Mouse (Mus musculus) spleen, adult 2 months (tissue): ENCODE results near the gene Fanci. TPM values are rescaled to one million over a fixed set of nuclear protein-coding genes. Genes with fewer than 3 reads are reported as not detected.

Source experiments
- DNase-seq, 2 experiments: peaks; one replicate each; pipeline versions ENCODE4 v3.0.0 to v3.0.0-alpha.2; 2012 to 2021; ENCODE audit warnings: low spot score in 2 of 2, low read depth in 1 of 2
- H3K27ac ChIP-seq: fragments of 200-500 bp; 2 replicates; pipeline ENCODE4 v1.5.1; 2012; ENCODE audit warnings: low read length, inconsistent platforms; ENCODE audit not compliant: insufficient read depth
- H3K27me3 ChIP-seq: fragments of 200-500 bp; 2 replicates; pipeline ENCODE4 v1.6.1; 2012; ENCODE audit warnings: mild to moderate bottlenecking, moderate library complexity, low read length, inconsistent platforms; ENCODE audit not compliant: control insufficient read depth, insufficient read depth
- H3K36me3 ChIP-seq: fragments of 200-500 bp; 2 replicates; pipeline ENCODE4 v1.6.1; 2012; ENCODE audit warnings: mild to moderate bottlenecking, low read length, inconsistent platforms; ENCODE audit not compliant: control insufficient read depth, insufficient read depth
- H3K4me1 ChIP-seq: fragments of 200-500 bp; 2 replicates; pipeline ENCODE4 v1.6.1; 2011; ENCODE audit warnings: inconsistent platforms; ENCODE audit not compliant: control insufficient read depth, insufficient read depth, insufficient read length
- H3K4me3 ChIP-seq: fragments of 200-500 bp; 2 replicates; pipeline ENCODE4 v1.5.1; 2011; ENCODE audit warnings: mild to moderate bottlenecking, inconsistent platforms; ENCODE audit not compliant: insufficient read depth, insufficient read length; ENCODE audit errors: extremely low read depth
- CTCF ChIP-seq: fragments of 200-500 bp; IDR thresholded peaks from 2 replicates; pipeline ENCODE4 v1.5.1; 2011; ENCODE audit warnings: mild to moderate bottlenecking, inconsistent platforms; ENCODE audit not compliant: insufficient read depth, insufficient read length, insufficient replicate concordance; ENCODE audit errors: extremely low read depth
- POLR2A ChIP-seq: fragments of 200-500 bp; IDR thresholded peaks from 2 replicates; pipeline ENCODE4 v1.6.1; 2011; ENCODE audit warnings: low read depth, low read length, inconsistent platforms
- WGBS: fragments of 180-500 bp; shearing (Covaris S2); methylation state at CpG from one replicate; pipeline ENCODE4 v1.1.7; 2018; 5-methylcytosine and 5-hydroxymethylcytosine counted together
- polyA plus RNA-seq: library from polyadenylated mRNA; depleted of rRNA; stranded (reverse); fragments of >200 nt; gene quantifications from 2 replicates; pipeline ENCODE4 v1.2.3, GENCODE M21; 2012

Fanci gene
- polyA plus RNA-seq, 1 experiment, result 0.99 TPM

DNA sequence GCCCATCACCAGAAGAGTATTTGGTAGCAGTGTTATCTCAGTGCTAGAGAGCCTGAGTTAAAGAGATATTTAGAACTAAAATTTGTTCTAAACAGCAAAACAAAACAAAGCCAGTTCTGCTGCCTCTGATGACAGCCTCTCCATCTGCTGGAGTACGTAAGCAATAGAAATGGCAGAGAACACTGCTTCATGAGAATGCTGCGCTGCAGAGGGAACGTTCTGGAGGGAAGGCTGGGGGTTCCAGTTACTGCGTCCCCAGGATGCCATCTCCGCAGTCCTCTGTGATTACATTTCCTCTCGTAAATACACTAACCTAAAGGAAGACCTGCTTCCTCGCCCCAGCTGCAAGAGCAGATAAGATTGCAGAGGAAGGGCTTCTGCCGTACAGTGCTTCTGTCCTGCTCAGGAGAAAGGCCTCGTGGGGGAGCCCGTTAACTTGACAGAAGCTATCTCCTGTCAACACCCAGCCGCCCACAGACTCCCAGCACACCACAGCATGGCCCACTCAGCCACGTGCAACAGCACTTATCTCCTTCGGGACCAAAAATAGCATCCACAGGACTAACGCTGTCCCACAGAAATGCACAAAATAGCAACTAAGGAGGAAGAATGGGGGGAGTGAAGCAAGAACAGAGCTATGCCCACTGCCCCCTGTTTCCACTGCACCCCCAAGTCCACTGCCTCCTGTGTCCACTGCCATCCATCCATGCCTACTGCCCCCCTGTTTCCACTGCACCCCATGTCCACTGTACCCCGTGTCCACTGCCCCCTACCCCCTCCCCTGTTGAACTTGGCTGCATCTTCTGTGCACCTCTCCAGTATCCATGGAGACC, 33.2 kb upstream of the Fanci start:
- Histone ChIP-seq H3K27me3 (no peaks in the 10 kb centered on the region), H3K4me1 (peaks cover 5% of the 10 kb centered on the region; the same call in 1 of the 2 replicates), H3K4me3 (no peak overlapping the region), H3K27ac (no peak overlapping the region), H3K36me3 (peaks cover 42% of the 10 kb centered on the region)
- no peak for DNase-seq
- no peak for TF ChIP-seq CTCF
- no peak for TF ChIP-seq POLR2A
- 29% methylated on average over 15 of the region's 15 CpGs for WGBS

DNA sequence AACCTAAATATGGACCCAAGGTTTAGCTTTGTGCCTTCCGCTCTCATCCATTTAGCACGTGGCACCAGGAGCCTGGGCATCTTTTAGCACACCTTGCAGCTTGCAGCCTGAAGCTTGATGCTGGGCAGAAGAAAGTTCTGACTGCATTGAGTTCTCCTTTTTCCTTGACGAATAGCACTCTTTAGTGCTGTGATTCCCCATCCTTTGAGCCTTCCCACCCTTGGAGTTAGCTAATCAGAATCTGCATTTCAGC, 32.6 kb upstream of the Fanci start:
- no peak for TF ChIP-seq POLR2A
- no peak for TF ChIP-seq CTCF
- no peak for DNase-seq
- H3K36me3 ChIP-seq, result peaks cover 40% of the 10 kb centered on the region
- H3K27me3 ChIP-seq, result no peaks in the 10 kb centered on the region
- 76% methylated on average over 3 of the region's 3 CpGs for WGBS
- no peak overlapping the region for H3K27ac ChIP-seq
- H3K4me3 ChIP-seq, result no peak overlapping the region
- peaks cover 5% of the 10 kb centered on the region; the same call in 1 of the 2 replicates for H3K4me1 ChIP-seq

DNA sequence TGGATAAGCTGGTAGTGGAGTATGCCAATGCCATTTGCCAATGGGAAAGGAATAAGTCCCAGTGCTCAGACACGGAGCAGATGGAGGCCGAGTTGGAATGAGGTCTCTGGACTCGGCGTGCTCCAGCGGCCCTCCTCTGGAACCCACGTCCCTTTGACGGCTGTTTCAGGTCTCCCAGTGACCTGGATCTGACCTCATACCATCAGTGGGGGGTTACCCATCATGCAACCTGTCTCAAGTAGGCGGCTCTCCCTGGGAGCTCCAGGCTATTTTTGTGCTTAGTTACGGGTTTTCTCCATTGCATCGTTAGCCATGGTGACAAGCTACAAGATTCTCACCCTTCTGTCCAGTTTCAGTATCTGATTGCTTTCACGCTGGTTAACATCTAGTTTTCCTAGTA, 31.7 kb upstream of the Fanci start:
- Histone ChIP-seq H3K4me1 (peaks cover 5% of the 10 kb centered on the region; the same call in 1 of the 2 replicates), H3K27me3 (no peaks in the 10 kb centered on the region), H3K36me3 (peaks cover 35% of the 10 kb centered on the region), H3K27ac (no peak overlapping the region), H3K4me3 (no peak overlapping the region)
- no peak for DNase-seq
- TF ChIP-seq POLR2A (no peak), CTCF (no peak)
- WGBS, result 93% methylated on average over 11 of the region's 11 CpGs

- TF ChIP-seq CTCF, result no peak
- TF ChIP-seq POLR2A, result no peak
- no peak overlapping the region for H3K4me3 ChIP-seq
- 82% methylated on average over 8 of the region's 8 CpGs for WGBS
- DNase-seq, result no peak
- H3K36me3 ChIP-seq, result peaks cover 24% of the 10 kb centered on the region
- peaks cover 5% of the 10 kb centered on the region; the same call in 1 of the 2 replicates for H3K4me1 ChIP-seq
- H3K27me3 ChIP-seq, result no peaks in the 10 kb centered on the region
- no peak overlapping the region for H3K27ac ChIP-seq
Observed at GRCm38 (mm10) chr7:79362208-79362607, 29.5 kb upstream of the Fanci start.

GRCm38 (mm10) chr7:79362830-79363229, 28.9 kb upstream of the Fanci start:
- Histone ChIP-seq H3K27ac (peak overlapping the region; percentile 26), H3K4me3 (no peak overlapping the region), H3K4me1 (peaks cover 5% of the 10 kb centered on the region; the same call in 1 of the 2 replicates), H3K36me3 (peaks cover 24% of the 10 kb centered on the region), H3K27me3 (no peaks in the 10 kb centered on the region)
- no peak for DNase-seq
- WGBS, result 61% methylated on average over 7 of the region's 7 CpGs
- TF ChIP-seq POLR2A (no peak), CTCF (no peak)

- Histone ChIP-seq H3K4me3 (no peak overlapping the region), H3K27ac (peak overlapping the region; percentile 26), H3K36me3 (peaks cover 19% of the 10 kb centered on the region), H3K4me1 (peaks cover 5% of the 10 kb centered on the region; the same call in 1 of the 2 replicates), H3K27me3 (no peaks in the 10 kb centered on the region)
- WGBS, result 17% methylated on average over 8 of the region's 8 CpGs
- TF ChIP-seq POLR2A (no peak), CTCF (no peak)
- DNase-seq, result peak; percentile 9 to 37
Observed at GRCm38 (mm10) chr7:79363370-79364043, 28.2 kb upstream of the Fanci start.

DNA sequence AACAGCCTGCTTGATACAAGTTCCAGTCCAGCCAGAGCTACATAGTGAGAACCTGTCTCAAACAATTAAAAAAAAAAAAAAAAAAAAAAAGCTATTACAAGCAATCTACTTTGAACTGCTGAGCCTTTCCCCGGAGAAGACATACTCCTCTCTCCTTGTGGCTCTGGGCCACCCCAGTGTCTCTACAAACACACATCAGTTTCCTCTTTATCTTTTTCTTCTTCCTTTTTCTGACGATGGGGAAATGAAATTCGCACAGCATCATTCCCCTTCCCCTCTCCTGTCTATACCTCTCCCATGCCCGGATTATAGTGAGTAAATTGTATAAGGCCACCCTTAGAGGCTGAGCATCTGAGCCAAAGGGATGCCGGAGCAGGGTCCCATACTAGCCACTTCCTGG, 23.1 kb upstream of the Fanci start:
- Histone ChIP-seq H3K36me3 (0 out of 2 replicates have a peak, but pooled peaks cover 2% of the 10 kb centered on the region), H3K27me3 (no peaks in the 10 kb centered on the region), H3K4me3 (no peak overlapping the region), H3K27ac (no peak overlapping the region), H3K4me1 (no peaks in the 10 kb centered on the region)
- 23% methylated on average over 5 of the region's 5 CpGs for WGBS
- TF ChIP-seq CTCF (no peak), POLR2A (no peak)
- no peak for DNase-seq
